Mouse (Mus musculus): ENCODE measurements around the gene Iqschfp. TPM values are rescaled to one million over a fixed set of nuclear protein-coding genes. Genes with fewer than 3 reads are reported as not detected.

Gene Iqschfp
- polyA plus RNA-seq, 1 experiment from 2014 or later, result not detected

GRCm38 (mm10) chr3:68534571-68535051 is 642.6 kb downstream of the Iqschfp start:
- H3K27ac ChIP-seq, result peak overlapping the region; percentile 71

GRCm38 (mm10) chr3:68535160-68535728 is 643.2 kb downstream of the Iqschfp start:
- WGBS, result 80% methylated on average over 7 of the region's 7 CpGs
- no peaks in the 10 kb centered on the region for H3K36me3 ChIP-seq
- H3K27me3 ChIP-seq, result no peaks in the 10 kb centered on the region
- H3K27ac ChIP-seq, result peak overlapping the region; percentile 71
- no peak overlapping the region for H3K9ac ChIP-seq
- H3K4me2 ChIP-seq, result no peak overlapping the region
- H3K4me1 ChIP-seq, result peaks cover 17% of the 10 kb centered on the region
- ATAC-seq (replicated peaks; ENCODE audit: low FRiP score), result peak; percentile 33
- H3K9me3 ChIP-seq (replicated peaks), result no peaks in the 10 kb centered on the region
- no peak overlapping the region for H3K4me3 ChIP-seq (replicated peaks)

More at GRCm38 (mm10) chr3:68534571-68535051, 642.6 kb downstream of the Iqschfp start:
- no peaks in the 10 kb centered on the region for H3K36me3 ChIP-seq
- no peaks in the 10 kb centered on the region for H3K27me3 ChIP-seq
- WGBS, result 27% methylated on average over 7 of the region's 7 CpGs
- ATAC-seq (replicated peaks; ENCODE audit: low FRiP score), result peak; percentile 85
- H3K9me3 ChIP-seq (replicated peaks), result no peaks in the 10 kb centered on the region
- H3K9ac ChIP-seq, result no peak overlapping the region
- no peak overlapping the region for H3K4me3 ChIP-seq (replicated peaks)
- H3K4me1 ChIP-seq, result peaks cover 17% of the 10 kb centered on the region
- H3K4me2 ChIP-seq, result no peak overlapping the region

GRCm38 (mm10) chr3:68536071-68536470 is 644.0 kb downstream of the Iqschfp start:
- no peaks in the 10 kb centered on the region for H3K27me3 ChIP-seq
- no peaks in the 10 kb centered on the region for H3K36me3 ChIP-seq
- 71% methylated on average over 3 of the region's 3 CpGs for WGBS
- no peak overlapping the region for H3K4me2 ChIP-seq
- ATAC-seq (replicated peaks; ENCODE audit: low FRiP score), result no peak
- no peak overlapping the region for H3K4me3 ChIP-seq (replicated peaks)
- H3K9me3 ChIP-seq (replicated peaks), result no peaks in the 10 kb centered on the region
- no peak overlapping the region for H3K27ac ChIP-seq
- H3K9ac ChIP-seq, result no peak overlapping the region
- H3K4me1 ChIP-seq, result peaks cover 17% of the 10 kb centered on the region

GRCm38 (mm10) chr3:68541688-68542087 is 649.7 kb downstream of the Iqschfp start:
- H3K27ac ChIP-seq, result no peak overlapping the region
- H3K4me3 ChIP-seq (replicated peaks), result no peak overlapping the region
- no peaks in the 10 kb centered on the region for H3K36me3 ChIP-seq
- 89% methylated on average over 8 of the region's 8 CpGs for WGBS
- H3K27me3 ChIP-seq, result no peaks in the 10 kb centered on the region
- no peak overlapping the region for H3K9ac ChIP-seq
- no peak overlapping the region for H3K4me2 ChIP-seq
- H3K4me1 ChIP-seq, result peaks cover 11% of the 10 kb centered on the region; the same call in 1 of the 2 replicates
- ATAC-seq (replicated peaks; ENCODE audit: low FRiP score), result no peak
- no peaks in the 10 kb centered on the region for H3K9me3 ChIP-seq (replicated peaks)

GRCm38 (mm10) chr3:68542944-68543501 is 651.0 kb downstream of the Iqschfp start:
- no peaks in the 10 kb centered on the region for H3K9me3 ChIP-seq (replicated peaks)
- 6% methylated on average over 7 of the region's 7 CpGs for WGBS
- H3K4me2 ChIP-seq, result peak overlapping the region; percentile 54
- peak overlapping the region; percentile 31 for H3K4me3 ChIP-seq (replicated peaks)
- peaks cover 11% of the 10 kb centered on the region; the same call in 1 of the 2 replicates for H3K4me1 ChIP-seq
- no peaks in the 10 kb centered on the region for H3K36me3 ChIP-seq
- no peaks in the 10 kb centered on the region for H3K27me3 ChIP-seq
- ATAC-seq (replicated peaks; ENCODE audit: low FRiP score), result peak; percentile 84
- H3K27ac ChIP-seq, result no peak overlapping the region
- H3K9ac ChIP-seq, result no peak overlapping the region

GRCm38 (mm10) chr3:68544811-68545210 is 652.8 kb downstream of the Iqschfp start:
- Histone ChIP-seq H3K9ac (no peak overlapping the region), H3K27ac (no peak overlapping the region), H3K36me3 (no peaks in the 10 kb centered on the region), H3K9me3 (replicated peaks) (no peaks in the 10 kb centered on the region), H3K27me3 (no peaks in the 10 kb centered on the region), H3K4me3 (replicated peaks) (no peak overlapping the region), H3K4me1 (peaks cover 9% of the 10 kb centered on the region), H3K4me2 (no peak overlapping the region)
- WGBS, result 61% methylated on average over 7 of the region's 7 CpGs
- ATAC-seq (replicated peaks; ENCODE audit: low FRiP score), result peak; percentile 72

- Histone ChIP-seq H3K9ac (no peak overlapping the region), H3K4me3 (replicated peaks) (no peak overlapping the region), H3K36me3 (no peaks in the 10 kb centered on the region), H3K4me1 (peaks cover 9% of the 10 kb centered on the region), H3K27me3 (no peaks in the 10 kb centered on the region), H3K9me3 (replicated peaks) (no peaks in the 10 kb centered on the region), H3K27ac (no peak overlapping the region), H3K4me2 (no peak overlapping the region)
- 61% methylated on average over 6 of the region's 6 CpGs for WGBS
- ATAC-seq (replicated peaks; ENCODE audit: low FRiP score), result no peak
Observed at GRCm38 (mm10) chr3:68545898-68546297, 653.9 kb downstream of the Iqschfp start.

- peak; percentile 50; the same call in 1 of the 2 replicates for ATAC-seq (replicated peaks; ENCODE audit: low FRiP score)
- no peaks in the 10 kb centered on the region for H3K27me3 ChIP-seq
- H3K4me3 ChIP-seq (replicated peaks), result no peak overlapping the region
- no peak overlapping the region for H3K4me2 ChIP-seq
- H3K9me3 ChIP-seq (replicated peaks), result no peaks in the 10 kb centered on the region
- 67% methylated on average over 4 of the region's 4 CpGs for WGBS
- 0 out of 2 replicates have a peak, but pooled peaks cover 2% of the 10 kb centered on the region for H3K4me1 ChIP-seq
- H3K36me3 ChIP-seq, result no peaks in the 10 kb centered on the region
- H3K9ac ChIP-seq, result no peak overlapping the region
- no peak overlapping the region for H3K27ac ChIP-seq
Observed at GRCm38 (mm10) chr3:68555087-68555662, 663.1 kb downstream of the Iqschfp start.

- ATAC-seq (replicated peaks; ENCODE audit: low FRiP score), result no peak
- H3K4me3 ChIP-seq (replicated peaks), result no peak overlapping the region
- H3K27ac ChIP-seq, result no peak overlapping the region
- H3K9me3 ChIP-seq (replicated peaks), result no peaks in the 10 kb centered on the region
- H3K4me1 ChIP-seq, result 0 out of 2 replicates have a peak, but pooled peaks cover 2% of the 10 kb centered on the region
- no peaks in the 10 kb centered on the region for H3K36me3 ChIP-seq
- no peak overlapping the region for H3K4me2 ChIP-seq
- no peak overlapping the region for H3K9ac ChIP-seq
- no peaks in the 10 kb centered on the region for H3K27me3 ChIP-seq
- WGBS, result 89% methylated on average over 9 of the region's 9 CpGs
Observed at GRCm38 (mm10) chr3:68556891-68557290, 664.9 kb downstream of the Iqschfp start.

GRCm38 (mm10) chr3:68558744-68559143 is 666.7 kb downstream of the Iqschfp start:
- H3K27ac ChIP-seq, result no peak overlapping the region
- H3K9ac ChIP-seq, result no peak overlapping the region
- no peaks in the 10 kb centered on the region for H3K27me3 ChIP-seq
- no peak overlapping the region for H3K4me2 ChIP-seq
- H3K9me3 ChIP-seq (replicated peaks), result no peaks in the 10 kb centered on the region
- H3K4me1 ChIP-seq, result 0 out of 2 replicates have a peak, but pooled peaks cover 2% of the 10 kb centered on the region
- 73% methylated on average over 6 of the region's 6 CpGs for WGBS
- H3K4me3 ChIP-seq (replicated peaks), result no peak overlapping the region
- ATAC-seq (replicated peaks; ENCODE audit: low FRiP score), result no peak
- H3K36me3 ChIP-seq, result no peaks in the 10 kb centered on the region

- Histone ChIP-seq H3K4me2 (no peak overlapping the region), H3K27me3 (no peaks in the 10 kb centered on the region), H3K4me1 (0 out of 2 replicates have a peak, but pooled peaks cover 3% of the 10 kb centered on the region), H3K4me3 (replicated peaks) (no peak overlapping the region), H3K36me3 (no peaks in the 10 kb centered on the region), H3K27ac (no peak overlapping the region), H3K9ac (no peak overlapping the region), H3K9me3 (replicated peaks) (no peaks in the 10 kb centered on the region)
- WGBS, result 80% methylated on average over 5 of the region's 5 CpGs
- ATAC-seq (replicated peaks; ENCODE audit: low FRiP score), result no peak
Observed at GRCm38 (mm10) chr3:68560057-68560456, 668.0 kb downstream of the Iqschfp start.

GRCm38 (mm10) chr3:68562838-68563237 is 670.8 kb downstream of the Iqschfp start:
- Histone ChIP-seq H3K9me3 (replicated peaks) (no peaks in the 10 kb centered on the region), H3K4me2 (no peak overlapping the region), H3K36me3 (no peaks in the 10 kb centered on the region), H3K27ac (no peak overlapping the region), H3K4me3 (replicated peaks) (no peak overlapping the region), H3K9ac (no peak overlapping the region), H3K27me3 (no peaks in the 10 kb centered on the region), H3K4me1 (0 out of 2 replicates have a peak, but pooled peaks cover 3% of the 10 kb centered on the region)
- ATAC-seq (replicated peaks; ENCODE audit: low FRiP score), result no peak
- 68% methylated on average over 2 of the region's 2 CpGs for WGBS

Measured in kidney, embryonic 15.5 days (tissue).